Mouse (Mus musculus) CH12F3 (cell line): ENCODE measurements around the gene Sirt7.

Source experiments
- in situ Hi-C: fragments of 300-500 bp; cut with MboI; formaldehyde crosslinking; loops from 2 replicates; pipeline ENCODE4 v1.14.3; 2020; ENCODE audit warnings: low sequenced_read_pairs

The Sirt7 gene

DNA sequence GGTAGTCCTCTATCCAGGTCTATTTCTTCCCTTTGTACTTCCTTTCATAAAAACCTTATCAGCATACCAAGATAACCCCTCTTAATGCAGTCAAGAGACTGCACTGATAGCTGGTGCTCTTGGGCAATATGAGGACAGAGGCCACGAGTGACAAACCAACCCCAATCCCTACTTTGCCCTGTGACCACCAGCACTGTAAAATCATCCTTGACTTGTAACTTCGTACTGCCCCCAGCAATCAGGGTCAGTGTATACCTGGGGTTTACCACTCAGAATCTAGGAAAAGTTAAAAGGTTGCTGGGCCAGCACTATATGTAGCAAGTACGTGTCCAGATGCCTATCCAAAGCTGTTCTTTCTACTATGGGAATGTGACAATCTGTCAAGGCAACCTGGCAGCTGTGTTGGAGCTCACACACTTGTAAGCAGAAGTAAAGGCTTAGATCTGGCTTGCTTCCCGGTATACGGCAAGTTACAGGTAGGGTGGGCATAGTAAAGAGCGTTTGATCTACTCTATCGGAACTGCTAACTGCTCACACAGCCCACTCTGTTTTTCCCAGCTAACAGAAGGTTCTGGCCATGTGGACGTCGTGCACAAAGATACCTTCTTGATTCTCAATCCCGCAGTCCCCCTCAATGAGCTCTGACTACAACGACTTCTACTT is 53.2 kb downstream of the Sirt7 start:
- in situ Hi-C loops: no loop called here

DNA sequence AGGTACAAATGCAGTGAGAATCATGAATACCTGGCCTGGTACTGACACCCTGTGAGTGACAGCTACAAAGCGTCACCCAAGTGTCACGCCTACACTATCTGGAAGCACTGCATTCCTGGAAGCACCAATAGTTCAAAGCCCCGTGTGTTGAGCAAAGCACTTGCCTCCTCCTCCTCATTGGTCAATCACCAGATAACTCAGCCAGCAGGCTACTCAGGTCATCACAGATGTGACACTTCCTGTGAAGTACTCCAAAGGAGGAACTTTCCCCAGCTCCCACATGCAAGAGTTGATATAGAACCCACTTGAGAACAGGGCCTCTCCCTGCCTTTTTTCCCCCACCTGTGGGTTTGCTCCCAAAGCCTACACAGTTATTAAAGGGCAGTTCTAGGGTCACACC is 53.9 kb downstream of the Sirt7 start:
- in situ Hi-C loops: no loop called here
